Mouse (Mus musculus): ENCODE measurements around the gene Dync2h1. TPM values are rescaled to one million over a fixed set of nuclear protein-coding genes. Genes with fewer than 3 reads are reported as not detected.

Gene Dync2h1
- polyA plus RNA-seq, 1 experiment from 2014 or later: 4.3 TPM

DNA sequence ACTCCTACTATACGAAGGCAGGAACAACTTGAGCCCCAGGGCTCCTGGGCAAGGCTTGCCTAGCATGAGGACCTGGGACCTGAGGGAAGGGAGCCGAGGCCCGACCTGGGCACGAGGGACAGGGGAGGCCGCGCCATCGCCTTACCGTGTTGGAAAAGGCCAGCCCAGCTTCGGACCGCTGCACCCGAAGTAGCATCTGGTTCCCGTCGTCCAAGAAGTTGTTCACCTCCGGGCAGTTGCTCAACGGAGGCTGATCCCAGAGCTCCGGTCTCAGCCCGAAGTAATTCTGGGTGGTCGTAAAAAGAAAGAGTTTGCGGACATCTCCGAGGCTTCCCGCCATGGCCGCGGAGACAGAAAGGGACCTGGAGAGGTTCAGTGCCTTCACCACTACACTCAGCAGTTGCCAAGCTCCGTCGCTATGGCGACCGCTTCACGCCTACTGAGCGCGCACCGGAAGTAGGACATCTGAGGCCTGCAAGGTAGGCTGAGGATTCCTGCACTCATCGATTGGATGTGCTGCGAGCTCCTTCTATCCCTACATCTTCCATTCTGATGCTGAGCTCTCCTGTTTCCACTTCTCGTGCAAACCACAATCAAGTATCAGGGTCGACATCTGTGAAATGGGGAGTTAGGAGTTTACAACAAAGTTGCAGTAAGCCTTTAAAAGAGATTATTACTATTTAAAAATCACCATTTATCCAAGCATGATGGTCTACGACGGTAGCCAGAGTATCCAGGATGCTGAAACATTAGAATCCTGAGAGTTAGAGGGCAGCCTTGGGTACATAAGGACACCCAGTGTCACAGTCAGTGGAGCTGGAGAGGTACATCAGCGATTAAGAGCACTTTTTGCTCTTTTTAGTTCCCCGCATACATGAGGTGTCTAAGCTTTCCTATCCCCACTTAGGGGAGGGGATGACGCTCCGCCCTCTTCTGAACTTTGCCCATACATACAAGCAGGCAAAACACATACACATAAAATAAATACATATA, 7.3 kb downstream of the Dync2h1 start:
- 11% methylated on average over 41 of the region's 41 CpGs for WGBS
- Histone ChIP-seq H3K4me1 (replicated peaks; ENCODE audit: control insufficient read depth, insufficient read depth) (no peaks in the 10 kb centered on the region), H3K4me2 (replicated peaks; ENCODE audit: low read depth) (peak overlapping the region; percentile 87), H3K9ac (ENCODE audit: low read length) (peak overlapping the region; percentile 67), H3K36me3 (ENCODE audit: control insufficient read depth, insufficient read depth, low read length) (no peaks in the 10 kb centered on the region), H3K4me3 (ENCODE audit: low read depth, low read length) (peak overlapping the region; percentile 53), H3K27ac (replicated peaks) (peak overlapping the region; percentile 56; the same call in 1 of the 2 replicates), H3K9me3 (ENCODE audit: control insufficient read depth, low read length) (no peaks in the 10 kb centered on the region), H3K27me3 (ENCODE audit: control insufficient read depth, insufficient read depth, low read length) (no peaks in the 10 kb centered on the region)
- peak; percentile 98 for ATAC-seq (ENCODE audit: low FRiP score, low TSS enrichment)
- DNase-seq (ENCODE audit: low spot score): peak; percentile 86
- TF ChIP-seq EP300 (optimal IDR thresholded peaks at IDR 0.05) (no peak), CTCF (IDR thresholded peaks at IDR 0.05; ENCODE audit: low read depth) (no peak)

DNA sequence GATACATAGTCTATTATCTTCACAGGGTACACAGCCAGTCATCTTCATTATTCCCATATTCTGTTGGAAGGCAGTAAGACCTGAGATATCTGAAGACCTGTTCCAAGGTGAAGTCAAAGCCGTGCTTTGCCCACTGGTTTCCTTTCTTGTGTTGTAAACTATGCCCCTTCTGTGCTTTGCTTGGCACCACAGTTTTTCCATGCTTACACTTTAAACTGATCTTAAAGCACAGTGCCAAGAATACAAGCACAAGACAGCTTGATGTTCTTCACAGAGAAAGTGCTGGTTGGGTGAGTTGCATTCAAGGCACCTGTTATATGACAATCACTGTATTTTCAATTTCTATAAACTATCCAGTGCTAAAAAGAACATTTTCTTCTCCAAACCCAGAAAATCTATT, 10.5 kb downstream of the Dync2h1 start:
- WGBS: 90% methylated on average over 1 of the region's 1 CpGs

DNA sequence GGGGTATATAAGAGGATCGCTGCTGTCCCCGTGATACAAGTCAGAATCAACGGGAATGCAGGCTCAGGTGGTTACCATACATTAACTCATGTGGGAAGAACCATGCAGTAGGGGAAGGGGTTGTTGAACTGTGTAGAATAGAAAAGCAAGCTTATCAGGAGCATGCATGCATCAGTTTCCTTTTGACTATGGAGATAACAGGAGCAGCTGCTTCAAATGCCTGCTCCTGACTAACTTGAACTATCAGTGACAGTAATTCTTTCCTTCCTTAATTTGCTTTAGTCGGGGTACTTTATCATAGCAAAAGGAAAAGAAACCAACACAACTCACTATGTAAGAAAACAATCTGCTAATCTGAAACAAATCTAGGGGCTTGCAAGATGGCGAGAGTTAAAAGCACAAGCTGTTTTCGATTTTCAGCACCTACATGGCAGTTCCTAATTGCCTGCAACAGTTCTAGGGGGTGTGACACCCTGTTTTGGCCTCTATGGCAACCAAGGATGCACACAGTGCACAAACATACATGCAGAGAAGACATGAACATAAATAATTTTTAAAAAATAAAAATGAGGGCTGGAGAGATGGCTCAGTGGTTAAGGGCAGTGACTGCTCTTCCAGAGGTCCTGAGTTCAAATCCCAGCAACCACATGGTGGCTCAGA, 16.8 kb downstream of the Dync2h1 start:
- TF ChIP-seq CTCF (IDR thresholded peaks at IDR 0.05; ENCODE audit: low read depth) (no peak), EP300 (optimal IDR thresholded peaks at IDR 0.05) (no peak)
- Histone ChIP-seq H3K9ac (ENCODE audit: low read length) (no peak overlapping the region), H3K4me3 (ENCODE audit: low read depth, low read length) (no peak overlapping the region), H3K27me3 (ENCODE audit: control insufficient read depth, insufficient read depth, low read length) (no peaks in the 10 kb centered on the region), H3K4me2 (replicated peaks; ENCODE audit: low read depth) (no peak overlapping the region), H3K9me3 (ENCODE audit: control insufficient read depth, low read length) (no peaks in the 10 kb centered on the region), H3K36me3 (ENCODE audit: control insufficient read depth, insufficient read depth, low read length) (no peaks in the 10 kb centered on the region), H3K4me1 (replicated peaks; ENCODE audit: control insufficient read depth, insufficient read depth) (no peaks in the 10 kb centered on the region), H3K27ac (replicated peaks) (no peak overlapping the region)
- DNase-seq (ENCODE audit: low spot score) (no peak), ATAC-seq (ENCODE audit: low FRiP score, low TSS enrichment) (no peak)
- 91% methylated on average over 6 of the region's 6 CpGs for WGBS

More for the DNA sequence above, 10.5 kb downstream of the Dync2h1 start:
- Histone ChIP-seq H3K36me3 (ENCODE audit: control insufficient read depth, insufficient read depth, low read length) (no peaks in the 10 kb centered on the region), H3K4me2 (replicated peaks; ENCODE audit: low read depth) (no peak overlapping the region), H3K4me1 (replicated peaks; ENCODE audit: control insufficient read depth, insufficient read depth) (no peaks in the 10 kb centered on the region), H3K9ac (ENCODE audit: low read length) (no peak overlapping the region), H3K27me3 (ENCODE audit: control insufficient read depth, insufficient read depth, low read length) (no peaks in the 10 kb centered on the region), H3K27ac (replicated peaks) (no peak overlapping the region), H3K9me3 (ENCODE audit: control insufficient read depth, low read length) (no peaks in the 10 kb centered on the region), H3K4me3 (ENCODE audit: low read depth, low read length) (no peak overlapping the region)
- no peak for DNase-seq (ENCODE audit: low spot score)
- ATAC-seq (ENCODE audit: low FRiP score, low TSS enrichment): no peak
- TF ChIP-seq CTCF (IDR thresholded peaks at IDR 0.05; ENCODE audit: low read depth) (no peak), EP300 (optimal IDR thresholded peaks at IDR 0.05) (no peak)

DNA sequence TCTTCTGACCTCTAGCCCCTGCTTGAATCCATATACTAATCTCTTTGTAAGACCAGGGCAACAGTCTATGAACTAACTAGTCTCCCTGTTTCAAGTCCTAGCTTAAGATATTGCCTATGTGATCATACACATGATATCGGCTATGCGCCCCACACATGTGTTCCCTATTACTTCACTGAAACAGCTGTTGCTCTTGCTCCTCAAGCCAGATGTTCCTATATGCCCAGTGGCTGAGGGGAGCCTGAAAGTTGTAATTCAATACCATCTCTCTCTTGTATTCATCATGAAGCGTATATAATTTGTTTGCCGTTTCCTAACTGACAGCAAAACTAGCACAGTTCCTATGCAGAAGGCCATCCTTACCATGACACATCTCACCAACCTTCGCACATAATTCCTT, 23.6 kb downstream of the Dync2h1 start:
- TF ChIP-seq CTCF (IDR thresholded peaks at IDR 0.05; ENCODE audit: low read depth) (no peak), EP300 (optimal IDR thresholded peaks at IDR 0.05) (no peak)
- H3K9ac ChIP-seq (ENCODE audit: low read length): no peak overlapping the region
- 89% methylated on average over 5 of the region's 5 CpGs for WGBS

DNA sequence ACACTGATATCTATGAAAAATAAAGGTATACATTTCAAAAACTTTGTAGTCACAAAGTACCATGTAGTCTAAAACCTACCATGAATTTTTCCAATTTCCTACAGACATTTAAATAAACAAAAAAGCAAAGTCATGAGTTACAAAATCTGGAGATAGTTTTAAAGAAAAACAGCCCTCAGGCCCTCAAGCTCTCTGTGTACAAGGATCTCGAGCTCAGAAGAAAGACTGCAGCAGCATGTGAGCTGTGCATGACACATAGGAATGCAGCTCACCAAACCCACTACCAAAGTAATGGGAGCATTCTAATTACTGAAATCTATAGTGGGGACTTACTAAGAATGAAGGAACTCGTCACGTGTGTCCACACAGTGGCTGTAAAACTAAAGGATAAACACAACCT, 24.5 kb downstream of the Dync2h1 start:
- H3K36me3 ChIP-seq (ENCODE audit: control insufficient read depth, insufficient read depth, low read length): no peaks in the 10 kb centered on the region
- no peak for DNase-seq (ENCODE audit: low spot score)
- H3K9ac ChIP-seq (ENCODE audit: low read length): no peak overlapping the region
- no peaks in the 10 kb centered on the region for H3K4me1 ChIP-seq (replicated peaks; ENCODE audit: control insufficient read depth, insufficient read depth)
- H3K4me3 ChIP-seq (ENCODE audit: low read depth, low read length): no peak overlapping the region
- no peak for ATAC-seq (ENCODE audit: low FRiP score, low TSS enrichment)
- no peaks in the 10 kb centered on the region for H3K27me3 ChIP-seq (ENCODE audit: control insufficient read depth, insufficient read depth, low read length)
- H3K27ac ChIP-seq (replicated peaks): no peak overlapping the region
- no peak overlapping the region for H3K4me2 ChIP-seq (replicated peaks; ENCODE audit: low read depth)
- TF ChIP-seq CTCF (IDR thresholded peaks at IDR 0.05; ENCODE audit: low read depth): no peak
- no peak for TF ChIP-seq EP300 (optimal IDR thresholded peaks at IDR 0.05)
- 80% methylated on average over 3 of the region's 3 CpGs for WGBS
- H3K9me3 ChIP-seq (ENCODE audit: control insufficient read depth, low read length): no peaks in the 10 kb centered on the region

More for the DNA sequence above, 23.6 kb downstream of the Dync2h1 start:
- no peak overlapping the region for H3K4me2 ChIP-seq (replicated peaks; ENCODE audit: low read depth)
- no peaks in the 10 kb centered on the region for H3K36me3 ChIP-seq (ENCODE audit: control insufficient read depth, insufficient read depth, low read length)
- no peaks in the 10 kb centered on the region for H3K4me1 ChIP-seq (replicated peaks; ENCODE audit: control insufficient read depth, insufficient read depth)
- ATAC-seq (ENCODE audit: low FRiP score, low TSS enrichment) (no peak), DNase-seq (ENCODE audit: low spot score) (no peak)
- no peaks in the 10 kb centered on the region for H3K9me3 ChIP-seq (ENCODE audit: control insufficient read depth, low read length)
- H3K27me3 ChIP-seq (ENCODE audit: control insufficient read depth, insufficient read depth, low read length): no peaks in the 10 kb centered on the region
- no peak overlapping the region for H3K27ac ChIP-seq (replicated peaks)
- H3K4me3 ChIP-seq (ENCODE audit: low read depth, low read length): no peak overlapping the region
